Mouse (Mus musculus) kidney, embryonic 15.5 days (tissue): Measurements from ENCODE around the gene Yju2. TPM values are rescaled to one million over a fixed set of nuclear protein-coding genes. Genes with fewer than 3 reads are reported as not detected.
"Not testable (repeated sequence)": the region's sequence is repeated elsewhere in the genome, so short reads cannot be mapped to it uniquely, and the experiment has no call there.

Experiments
- ATAC-seq: fragments of 200-750 bp; cut with Nextera tagmentation; replicated peaks from 2 replicates; pipeline ENCODE4 v1.8.0; 2017; ENCODE audit warnings: moderate TSS enrichment; ENCODE audit not compliant: low FRiP score
- H3K27ac ChIP-seq: fragments of 300-500 bp; sonication (generic); 2 replicates; pipeline ENCODE4 v1.5.1; 2015; ENCODE audit warnings: mild to moderate bottlenecking, inconsistent platforms
- H3K27me3 ChIP-seq: fragments of 300-500 bp; sonication (generic); 2 replicates; pipeline ENCODE4 v1.6.1; 2015; ENCODE audit warnings: inconsistent platforms
- H3K36me3 ChIP-seq: fragments of 300-500 bp; sonication (generic); 2 replicates; pipeline ENCODE4 v1.6.1; 2015; ENCODE audit warnings: inconsistent platforms
- H3K4me1 ChIP-seq: fragments of 300-500 bp; sonication (generic); 2 replicates; pipeline ENCODE4 v1.6.1; 2015; ENCODE audit warnings: inconsistent platforms
- H3K4me2 ChIP-seq: fragments of 300-500 bp; sonication (generic); 2 replicates; pipeline ENCODE4 v1.6.1; 2015; ENCODE audit warnings: moderate library complexity, mild to moderate bottlenecking, inconsistent platforms
- H3K4me3 ChIP-seq: fragments of 300-500 bp; sonication (generic); replicated peaks from 2 replicates; pipeline ENCODE4 v1.5.1; 2015; ENCODE audit warnings: mild to moderate bottlenecking, inconsistent platforms
- H3K9ac ChIP-seq: fragments of 300-500 bp; sonication (generic); 2 replicates; pipeline ENCODE4 v1.6.1; 2015; ENCODE audit warnings: mild to moderate bottlenecking, inconsistent platforms
- H3K9me3 ChIP-seq: fragments of 300-500 bp; sonication (generic); replicated peaks from 2 replicates; pipeline ENCODE4 v1.6.1; 2016; ENCODE audit warnings: inconsistent platforms
- WGBS: fragments of 180-500 bp; shearing (Covaris S2); methylation state at CpG from one replicate; pipeline ENCODE4 v1.1.7; 2015; ENCODE audit warnings: mixed read lengths; 5-methylcytosine and 5-hydroxymethylcytosine counted together
- polyA plus RNA-seq: library from polyadenylated mRNA; unstranded; fragments of >200 nt; fragmentation: Nextera tagmentation; extraction: Ambion mirVana; gene quantifications from 2 replicates; pipeline ENCODE4 v1.2.1, GENCODE M21; 2015

The Yju2 gene
- 27.4 and 27.5 TPM in 2 replicates for polyA plus RNA-seq

DNA sequence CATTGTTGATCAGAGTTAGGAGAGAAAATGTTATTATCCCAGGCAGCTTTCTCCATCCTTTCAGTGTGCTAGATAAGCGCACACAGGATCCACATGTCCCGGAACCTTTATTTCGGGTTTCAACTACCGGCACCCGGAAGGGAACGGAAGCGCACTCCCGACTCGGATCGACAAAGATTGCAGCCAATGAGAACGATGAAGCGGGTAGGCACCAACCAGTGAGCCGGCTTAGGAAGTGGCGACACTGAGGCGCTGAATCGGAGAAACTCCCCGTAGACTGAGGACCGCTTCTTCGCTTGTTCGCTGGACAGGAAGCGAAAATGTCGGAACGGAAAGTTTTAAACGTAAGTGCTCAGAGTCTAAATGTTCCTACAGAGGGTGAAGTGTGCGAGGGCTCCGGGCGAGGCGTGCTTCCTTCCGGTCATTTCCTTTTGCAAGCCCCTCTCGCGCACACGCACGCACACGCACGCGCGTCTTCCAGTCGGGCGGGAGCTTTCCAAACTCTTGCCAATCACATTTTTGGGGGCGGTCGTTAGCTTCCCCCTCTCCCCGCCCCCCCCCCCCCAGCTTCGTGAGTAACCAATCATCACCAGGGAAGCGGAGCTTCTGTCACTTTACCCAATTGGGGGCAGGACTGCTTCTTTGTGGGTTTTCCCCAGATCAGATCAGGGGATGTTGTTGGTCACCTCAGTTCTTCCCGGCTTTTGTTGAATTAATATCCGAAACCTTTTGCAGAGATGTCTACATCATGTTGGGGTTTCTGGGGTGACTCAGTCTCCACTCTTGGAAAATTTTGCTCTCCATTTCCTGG lies at the start of gene Yju2:
TSS of gene Yju2 (plus strand) at position 182 of the 811 bp plus-strand sequence.
- H3K4me2 ChIP-seq, result peak within 1 kb of the TSS; percentile 68
- H3K27me3 ChIP-seq, result peaks cover 17% of the 10 kb centered on the region
- H3K4me3 ChIP-seq, result peak within 1 kb of the TSS; percentile 59
- peak; percentile 93 for ATAC-seq
- WGBS, result under 1% methylated on average over 44 of the region's 46 CpGs
- peaks cover 36% of the 10 kb centered on the region for H3K4me1 ChIP-seq
- H3K9me3 ChIP-seq, result no peaks in the 10 kb centered on the region
- peak within 1 kb of the TSS; percentile 98 for H3K27ac ChIP-seq
- H3K9ac ChIP-seq, result peak within 1 kb of the TSS; percentile 46
- peaks cover 36% of the 10 kb centered on the region for H3K36me3 ChIP-seq

DNA sequence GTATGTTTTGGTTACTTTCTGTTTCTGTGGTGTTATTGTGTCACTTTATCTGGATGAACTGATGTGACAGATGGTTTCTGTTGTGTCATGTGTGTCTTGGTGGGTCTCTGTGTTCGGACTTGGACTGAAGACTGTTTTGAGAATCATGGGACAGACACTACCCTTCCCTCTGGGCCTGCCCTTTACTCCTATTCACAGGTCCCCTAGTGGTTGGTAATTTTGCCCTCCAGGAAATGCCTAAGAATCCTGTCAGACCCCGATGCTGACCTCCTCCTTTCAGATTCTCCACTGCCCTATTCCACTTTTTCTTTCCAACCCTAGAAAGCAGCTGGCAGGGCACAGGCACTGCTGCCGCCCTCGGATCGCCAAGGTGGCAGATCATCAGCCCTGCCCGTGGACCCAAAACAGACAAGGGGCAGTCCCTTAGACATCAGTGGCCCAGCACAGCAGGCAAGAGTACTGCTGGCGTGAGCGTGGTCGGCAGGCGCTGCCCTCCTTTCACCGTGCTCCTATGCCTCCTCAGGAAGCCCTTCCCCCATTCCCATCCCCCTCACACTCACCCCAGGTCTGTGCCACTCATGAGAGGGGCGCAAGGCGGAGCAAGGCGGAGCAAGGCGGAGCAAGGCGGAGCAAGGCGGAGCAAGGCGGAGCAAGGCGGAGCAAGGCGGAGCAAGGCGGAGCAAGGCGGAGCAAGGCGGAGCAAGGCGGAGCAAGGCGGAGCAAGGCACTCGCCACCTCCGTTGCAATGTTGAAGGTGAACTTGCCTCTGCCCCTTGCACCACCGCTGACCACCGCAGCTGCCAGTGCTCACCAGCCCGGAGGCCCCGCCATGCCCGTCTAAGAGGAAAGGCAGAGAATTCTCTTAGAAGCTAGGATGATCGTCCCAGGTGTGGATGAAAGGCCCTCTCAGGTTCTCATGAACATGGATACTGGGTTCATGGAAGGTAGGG lies 27.1 kb upstream of the Yju2 start:
- Histone ChIP-seq H3K9me3 (peaks cover 8% of the 10 kb centered on the region), H3K27me3 (no peaks in the 10 kb centered on the region), H3K4me1 (0 out of 2 replicates have a peak, but pooled peaks cover 12% of the 10 kb centered on the region), H3K9ac (peak overlapping the region; percentile 72), H3K4me3 (peak overlapping the region; percentile 67), H3K27ac (peak overlapping the region; percentile 93), H3K36me3 (0 out of 2 replicates have a peak, but pooled peaks cover 5% of the 10 kb centered on the region), H3K4me2 (peak overlapping the region; percentile 85)
- under 1% methylated on average over 27 of the region's 33 CpGs for WGBS
- peak; percentile 98 for ATAC-seq

DNA sequence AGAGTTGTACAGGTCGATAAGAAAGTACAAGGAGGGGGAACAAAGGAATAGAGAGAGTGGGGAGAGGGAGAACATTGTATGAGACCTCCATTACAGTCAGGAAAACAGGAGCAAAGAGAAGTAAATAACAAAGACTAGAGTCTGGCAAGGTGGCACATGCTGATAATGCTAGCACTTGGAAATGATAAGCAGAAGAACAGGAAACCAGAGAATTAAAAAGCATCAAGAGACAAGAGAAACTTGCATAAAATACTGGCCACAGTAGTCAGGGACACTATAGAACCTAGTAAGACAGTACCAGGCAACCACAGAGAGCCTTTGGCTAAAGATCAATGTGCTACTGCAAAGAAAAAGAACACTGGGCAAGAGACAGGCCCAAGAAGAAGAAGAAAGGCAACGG lies 26.3 kb upstream of the Yju2 start:
- H3K27ac ChIP-seq, result no peak overlapping the region; the same call in 1 of the 2 replicates
- no peaks in the 10 kb centered on the region for H3K27me3 ChIP-seq
- peak overlapping the region; percentile 85 for H3K4me2 ChIP-seq
- 0 out of 2 replicates have a peak, but pooled peaks cover 5% of the 10 kb centered on the region for H3K36me3 ChIP-seq
- H3K4me1 ChIP-seq, result 0 out of 2 replicates have a peak, but pooled peaks cover 12% of the 10 kb centered on the region
- H3K4me3 ChIP-seq, result peak overlapping the region; percentile 67
- H3K9me3 ChIP-seq, result peaks cover 8% of the 10 kb centered on the region
- WGBS, result 69% methylated on average over 2 of the region's 2 CpGs
- ATAC-seq, result 0 out of 2 replicates have a peak, but pooled peaks have one; percentile 2
- H3K9ac ChIP-seq, result peak overlapping the region; percentile 47

DNA sequence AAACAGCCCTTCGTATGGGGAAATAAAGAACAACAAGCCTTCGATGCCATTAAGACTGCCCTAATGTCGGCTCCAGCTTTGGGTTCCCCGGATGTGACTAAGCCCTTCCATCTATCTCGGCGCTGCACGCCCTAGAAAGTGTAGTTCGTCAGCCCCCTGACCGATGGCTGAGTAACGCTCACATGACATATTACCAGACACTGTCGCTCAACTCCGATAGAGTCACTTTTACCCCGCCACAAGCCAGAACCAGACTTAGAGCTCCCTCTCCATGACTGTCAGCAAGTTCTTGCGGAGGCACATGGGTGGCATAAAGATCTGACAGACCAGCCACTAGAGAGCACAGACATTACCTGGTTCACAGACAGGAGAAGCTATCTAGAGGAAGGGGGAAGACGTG lies 25.7 kb upstream of the Yju2 start:
- no peaks in the 10 kb centered on the region for H3K27me3 ChIP-seq
- H3K4me3 ChIP-seq, result peak overlapping the region; percentile 67
- H3K27ac ChIP-seq, result no peak overlapping the region
- peaks cover 8% of the 10 kb centered on the region for H3K9me3 ChIP-seq
- H3K9ac ChIP-seq, result no peak overlapping the region
- peaks cover 9% of the 10 kb centered on the region; the same call in 1 of the 2 replicates for H3K36me3 ChIP-seq
- WGBS, result 96% methylated on average over 15 of the region's 15 CpGs
- ATAC-seq, result no peak
- 0 out of 2 replicates have a peak, but pooled peaks cover 12% of the 10 kb centered on the region for H3K4me1 ChIP-seq
- peak overlapping the region; percentile 85 for H3K4me2 ChIP-seq

DNA sequence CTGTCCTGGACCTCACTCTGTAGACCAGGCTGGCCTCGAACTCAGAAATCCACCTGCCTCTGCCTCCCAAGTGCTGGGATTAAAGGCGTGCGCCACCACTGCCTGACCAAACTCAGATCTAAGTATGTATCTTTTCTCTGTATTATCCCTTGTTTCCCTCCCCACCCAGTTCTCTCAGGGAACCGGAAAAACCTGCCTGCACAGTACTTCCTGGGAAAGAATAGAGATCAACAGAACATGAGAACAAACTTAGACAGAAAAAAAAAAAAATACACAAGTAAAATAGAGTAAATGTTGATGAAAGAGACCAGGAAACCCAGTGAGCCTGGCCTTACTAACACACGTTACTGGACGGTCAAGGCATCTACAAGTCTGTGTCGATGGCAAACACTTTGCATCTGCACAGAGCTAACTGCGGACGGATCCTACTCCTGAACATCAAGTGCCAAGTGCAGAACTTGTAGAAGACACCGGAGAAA lies 14.5 kb upstream of the Yju2 start:
- H3K27me3 ChIP-seq, ATAC-seq, H3K9me3 ChIP-seq: not testable (repeated sequence)
- 31% methylated on average over 10 of the region's 10 CpGs for WGBS
- Histone ChIP-seq H3K36me3 (peaks cover 20% of the 10 kb centered on the region), H3K4me3 (peak overlapping the region; percentile 57), H3K27ac (peak overlapping the region; percentile 96), H3K4me1 (peaks cover 11% of the 10 kb centered on the region), H3K4me2 (peak overlapping the region; percentile 84), H3K9ac (0 out of 2 replicates have a peak overlapping the region, but pooled peaks have one; percentile 23)

DNA sequence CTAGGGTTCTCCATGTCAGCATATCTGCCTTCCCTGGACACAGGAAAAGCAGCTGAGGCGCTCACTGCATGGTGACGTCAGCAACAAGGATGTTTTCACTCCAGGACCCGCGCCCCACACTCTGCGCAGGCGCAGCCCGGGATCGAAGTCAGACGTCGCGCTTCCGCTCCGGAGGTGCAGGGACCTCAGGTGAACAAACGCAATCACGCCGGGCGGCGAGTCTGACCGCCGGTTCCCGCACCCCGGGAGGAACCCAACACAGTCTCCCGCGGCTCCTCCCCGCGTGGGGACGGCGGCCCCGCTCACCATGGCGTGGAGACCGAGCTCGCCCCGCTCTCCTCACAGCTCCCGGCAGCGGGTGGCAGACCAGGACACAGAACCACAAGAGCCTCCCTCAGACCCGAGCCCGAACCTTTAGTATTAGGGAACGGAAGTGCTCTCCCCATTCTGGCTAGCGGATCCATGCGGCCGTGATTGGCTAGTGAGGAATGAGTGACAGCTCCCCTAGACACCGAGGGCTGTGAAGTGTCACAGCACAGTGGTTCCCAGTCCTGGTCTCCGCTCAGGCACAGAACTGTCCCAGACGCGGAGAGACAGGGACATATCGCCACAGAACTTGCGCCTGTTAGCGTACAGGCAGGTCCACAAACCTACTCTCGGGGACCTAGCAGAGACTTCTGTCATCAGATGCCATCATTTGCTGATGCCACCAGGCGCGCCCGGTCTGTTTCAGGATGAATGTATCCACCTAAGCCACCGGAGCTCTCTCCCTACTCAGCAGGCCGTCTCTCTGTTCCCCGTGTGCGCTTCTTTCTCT lies 13.8 kb upstream of the Yju2 start:
- WGBS, result under 1% methylated on average over 56 of the region's 56 CpGs
- peak; percentile 99 for ATAC-seq
- peak overlapping the region; percentile 57 for H3K4me3 ChIP-seq

DNA sequence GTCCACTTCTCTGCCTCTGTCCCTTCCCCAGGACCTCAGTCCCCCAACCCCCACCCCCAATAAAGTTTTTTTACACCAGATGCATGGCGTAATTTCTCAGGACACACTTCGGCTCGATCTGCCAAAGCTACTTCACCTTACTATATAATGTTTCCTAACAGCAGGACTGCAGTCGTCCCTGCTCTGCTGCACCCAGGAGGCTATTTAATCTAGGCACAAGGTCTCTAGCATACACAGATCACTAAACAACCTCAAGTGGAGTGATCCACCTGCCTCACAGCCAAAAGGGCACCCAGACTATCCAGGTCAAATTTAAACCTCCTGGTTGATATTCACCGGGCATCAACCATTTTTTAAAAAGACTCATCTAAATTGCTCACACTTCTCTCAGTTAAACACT lies 13.2 kb upstream of the Yju2 start:
- ATAC-seq, result no peak
- no peaks in the 10 kb centered on the region; the same call in 1 of the 2 replicates for H3K27me3 ChIP-seq
- peak overlapping the region; percentile 84 for H3K4me2 ChIP-seq
- H3K9me3 ChIP-seq, result no peaks in the 10 kb centered on the region
- H3K4me1 ChIP-seq, result peaks cover 11% of the 10 kb centered on the region
- H3K4me3 ChIP-seq, result peak overlapping the region; percentile 57
- H3K36me3 ChIP-seq, result peaks cover 7% of the 10 kb centered on the region; the same call in 1 of the 2 replicates
- 22% methylated on average over 5 of the region's 5 CpGs for WGBS
- peak overlapping the region; percentile 96 for H3K27ac ChIP-seq
- H3K9ac ChIP-seq, result peak overlapping the region; percentile 59

More for the DNA sequence above, 13.8 kb upstream of the Yju2 start:
- Histone ChIP-seq H3K36me3 (peaks cover 14% of the 10 kb centered on the region), H3K4me2 (peak overlapping the region; percentile 84), H3K4me1 (peaks cover 11% of the 10 kb centered on the region), H3K27ac (peak overlapping the region; percentile 96), H3K9ac (peak overlapping the region; percentile 59)
- H3K9me3 ChIP-seq, H3K27me3 ChIP-seq: not testable (repeated sequence)

DNA sequence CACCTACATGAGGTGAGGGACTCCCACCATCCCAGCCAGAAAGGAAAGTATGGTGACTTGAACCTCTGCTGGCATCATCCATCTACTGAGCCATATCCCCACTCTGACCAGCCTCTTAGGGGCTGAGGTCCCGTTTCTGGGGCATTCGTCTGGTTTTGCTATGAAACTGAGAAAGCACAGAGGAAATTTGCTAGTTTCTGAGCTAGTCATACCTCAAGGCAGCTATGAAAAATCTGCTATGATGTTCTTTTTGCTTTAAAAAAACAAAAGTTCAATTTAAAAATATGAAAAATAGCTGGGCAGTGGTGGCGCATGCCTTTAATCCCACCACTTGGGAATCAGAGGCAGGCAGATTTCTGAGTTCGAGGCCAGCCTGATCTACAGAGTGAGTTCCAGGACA lies 10.3 kb upstream of the Yju2 start:
- peaks cover 11% of the 10 kb centered on the region for H3K4me1 ChIP-seq
- ATAC-seq, result no peak
- no peak overlapping the region for H3K27ac ChIP-seq
- no peaks in the 10 kb centered on the region for H3K36me3 ChIP-seq
- no peak overlapping the region for H3K4me3 ChIP-seq
- 85% methylated on average over 4 of the region's 4 CpGs for WGBS
- no peaks in the 10 kb centered on the region; the same call in 1 of the 2 replicates for H3K27me3 ChIP-seq
- no peaks in the 10 kb centered on the region for H3K9me3 ChIP-seq
- H3K4me2 ChIP-seq, result no peak overlapping the region
- no peak overlapping the region for H3K9ac ChIP-seq

DNA sequence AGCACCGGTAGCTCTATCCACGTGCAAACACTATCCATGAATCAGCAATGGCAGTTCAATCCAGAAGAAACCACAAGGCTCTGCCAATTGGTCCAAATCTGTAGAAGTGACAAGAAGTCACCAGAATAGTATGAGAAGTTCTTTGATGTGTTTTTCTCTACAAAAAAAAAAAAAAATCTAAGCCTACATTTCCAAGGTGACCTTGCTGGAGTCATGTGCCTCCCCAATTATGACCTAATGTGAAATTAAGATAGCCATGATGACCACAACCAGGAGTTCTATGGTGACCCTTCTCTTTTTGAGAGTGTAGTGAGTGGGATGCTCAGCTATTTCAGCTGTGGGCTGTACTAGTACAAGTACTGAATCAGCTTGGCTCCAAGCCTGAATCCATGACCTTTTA lies 9.5 kb upstream of the Yju2 start, which contains the start of gene Zfp119b:
TSS of gene Zfp119b (minus strand) at position 101 of the 400 bp plus-strand sequence.
- Histone ChIP-seq H3K4me2 (no peak within 1 kb of the TSS), H3K27ac (no peak within 1 kb of the TSS), H3K9me3 (no peaks in the 10 kb centered on the region), H3K4me1 (peaks cover 7% of the 10 kb centered on the region), H3K36me3 (no peaks in the 10 kb centered on the region), H3K4me3 (no peak within 1 kb of the TSS), H3K9ac (no peak within 1 kb of the TSS), H3K27me3 (peaks cover 7% of the 10 kb centered on the region)
- 87% methylated on average over 2 of the region's 2 CpGs for WGBS
- no peak for ATAC-seq

DNA sequence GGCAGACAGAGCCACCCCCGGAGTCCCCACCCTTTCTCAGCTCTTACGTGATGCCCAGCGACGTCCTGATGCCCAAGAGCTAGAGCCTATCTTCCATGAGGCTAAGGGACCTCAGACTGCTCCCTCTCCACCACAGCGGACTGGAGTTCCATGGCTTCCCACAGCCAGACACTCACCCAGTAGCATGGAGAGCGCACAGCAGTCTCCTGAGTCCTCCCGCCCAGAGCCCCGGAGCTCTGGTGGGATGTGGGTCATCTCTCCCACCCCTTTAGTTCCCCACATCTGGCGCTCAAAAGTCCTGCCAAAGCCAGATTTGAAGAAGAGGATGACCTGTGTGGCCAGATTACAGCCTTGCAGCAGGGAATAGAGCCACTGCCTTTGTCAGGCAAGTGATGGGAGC lies 8.3 kb upstream of the Yju2 start:
- H3K27me3 ChIP-seq, result peaks cover 19% of the 10 kb centered on the region
- H3K4me1 ChIP-seq, result peaks cover 5% of the 10 kb centered on the region
- no peaks in the 10 kb centered on the region for H3K9me3 ChIP-seq
- no peaks in the 10 kb centered on the region for H3K36me3 ChIP-seq
- no peak overlapping the region for H3K4me2 ChIP-seq
- ATAC-seq, result no peak
- 79% methylated on average over 9 of the region's 9 CpGs for WGBS
- H3K27ac ChIP-seq, result no peak overlapping the region
- H3K9ac ChIP-seq, result no peak overlapping the region
- H3K4me3 ChIP-seq, result no peak overlapping the region

DNA sequence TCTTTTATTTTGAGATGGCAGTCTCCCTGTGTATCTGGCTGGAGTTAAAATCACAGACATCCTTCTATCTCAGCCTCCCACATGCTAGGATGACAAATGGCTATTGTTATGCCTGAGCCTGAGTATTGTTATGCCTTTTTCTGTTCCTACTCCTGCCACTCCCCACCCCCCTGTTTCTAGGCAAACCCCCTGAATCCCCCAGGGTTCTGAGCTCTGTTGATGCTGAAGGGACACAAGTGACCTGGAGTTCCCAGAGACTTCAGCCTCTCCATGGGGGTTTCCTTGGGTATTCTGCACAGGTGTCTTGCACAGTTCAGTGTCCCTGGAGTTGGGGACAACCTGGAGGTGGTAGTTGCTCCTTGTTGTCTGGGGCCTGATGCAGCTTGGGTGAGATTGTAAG lies 6.9 kb upstream of the Yju2 start:
- Histone ChIP-seq H3K36me3 (no peaks in the 10 kb centered on the region), H3K27ac (no peak overlapping the region), H3K27me3 (peaks cover 21% of the 10 kb centered on the region), H3K4me1 (peaks cover 12% of the 10 kb centered on the region), H3K9ac (no peak overlapping the region), H3K9me3 (no peaks in the 10 kb centered on the region), H3K4me2 (no peak overlapping the region), H3K4me3 (no peak overlapping the region)
- no peak for ATAC-seq
